Mouse (Mus musculus) duodenum, adult 2 months (tissue): Measurements from ENCODE around the gene Ptpro. TPM values are rescaled to one million over a fixed set of nuclear protein-coding genes. Genes with fewer than 3 reads are reported as not detected.

Source experiments
- polyA plus RNA-seq: library from polyadenylated mRNA; depleted of rRNA; stranded (reverse); fragments of >200 nt; gene quantifications from 2 replicates; pipeline ENCODE4 v1.2.3, GENCODE M21; 2012; ENCODE audit warnings: low replicate concordance; rRNA removed

The Ptpro gene
- 0.19 and 0.49 TPM in 2 replicates for polyA plus RNA-seq

GRCm38 (mm10) chr6:137252194-137252886, at the start of gene Ptpro:
Gene Ptpro, plus strand, starts transcription at chr6:137252319.

Other genes with a start within 250 kb of the Ptpro start
- 4.6 and 10.3 TPM in 2 replicates for gene Rerg, start 81.8 kb upstream of the Ptpro start, polyA plus RNA-seq